Mouse (Mus musculus) liver, embryonic 11.5 days (tissue): ENCODE measurements around the gene 4931422A03Rik. TPM values are rescaled to one million over a fixed set of nuclear protein-coding genes. Genes with fewer than 3 reads are reported as not detected.
A peak's percentile ranks its signal among the peaks of the same experiment; 100 is the strongest.

Source experiments
- ATAC-seq: fragments of 200-750 bp; cut with Nextera tagmentation; replicated peaks from 2 replicates; pipeline ENCODE4 v1.8.0; 2017; ENCODE audit warnings: moderate number of reproducible peaks, mild to moderate bottlenecking, moderate TSS enrichment, moderate library complexity; ENCODE audit not compliant: low FRiP score
- DNase-seq: peaks from one replicate; pipeline ENCODE4 v3.0.0-alpha.2; 2017; ENCODE audit warnings: low spot score
- H3K27ac ChIP-seq: fragments of 300-500 bp; sonication (generic); 2 replicates; pipeline ENCODE4 v1.5.1; 2014; ENCODE audit warnings: mild to moderate bottlenecking, low read depth, low read length, control low read depth
- H3K27me3 ChIP-seq: fragments of 300-500 bp; sonication (generic); replicated peaks from 2 replicates; pipeline ENCODE4 v1.6.1; 2014; ENCODE audit warnings: low read length, mixed read lengths; ENCODE audit not compliant: control insufficient read depth, insufficient read depth
- H3K36me3 ChIP-seq: fragments of 300-500 bp; sonication (generic); 2 replicates; pipeline ENCODE4 v1.6.1; 2014; ENCODE audit warnings: mild to moderate bottlenecking, low read length, moderate library complexity, mixed read lengths; ENCODE audit not compliant: control insufficient read depth, insufficient read depth
- H3K4me1 ChIP-seq: fragments of 300-500 bp; sonication (generic); replicated peaks from 2 replicates; pipeline ENCODE4 v1.6.1; 2014; ENCODE audit warnings: low read length, mixed read lengths; ENCODE audit not compliant: control insufficient read depth, insufficient read depth
- H3K4me2 ChIP-seq: fragments of 300-500 bp; sonication (generic); 2 replicates; pipeline ENCODE4 v1.6.1; 2014; ENCODE audit warnings: mild to moderate bottlenecking, control low read depth, moderate library complexity
- H3K4me3 ChIP-seq: fragments of 300-500 bp; sonication (generic); 2 replicates; pipeline ENCODE4 v1.5.1; 2014; ENCODE audit warnings: low read depth, low read length, control low read depth
- H3K9ac ChIP-seq: fragments of 300-500 bp; sonication (generic); 2 replicates; pipeline ENCODE4 v1.6.1; 2014; ENCODE audit warnings: low read depth, low read length, control low read depth
- H3K9me3 ChIP-seq: fragments of 300-500 bp; sonication (generic); 2 replicates; pipeline ENCODE4 v1.6.1; 2016; ENCODE audit warnings: low read length, inconsistent platforms, mixed read lengths; ENCODE audit not compliant: control insufficient read depth
- WGBS: fragments of 180-500 bp; shearing (Covaris S2); extraction: QIAGEN DNeasy Blood & Tissue Kit; methylation state at CpG from one replicate; pipeline ENCODE4 v1.1.7; 2014; 5-methylcytosine and 5-hydroxymethylcytosine counted together
- polyA plus RNA-seq: library from polyadenylated mRNA; unstranded; fragments of >200 nt; fragmentation: Nextera tagmentation; extraction: Ambion mirVana; gene quantifications from 2 replicates; pipeline ENCODE4 v1.2.1, GENCODE M21; 2014

Gene 4931422A03Rik
- polyA plus RNA-seq, 1 experiment from 2014 or later: 3.2 TPM

GRCm38 (mm10) chr2:103958634-103959033, 69.5 kb downstream of the 4931422A03Rik start:
- Histone ChIP-seq H3K36me3 (no peaks in the 10 kb centered on the region; the same call in 1 of the 2 replicates), H3K4me3 (peak overlapping the region; percentile 57), H3K27ac (peak overlapping the region; percentile 86), H3K9me3 (no peaks in the 10 kb centered on the region), H3K27me3 (no peaks in the 10 kb centered on the region), H3K9ac (peak overlapping the region; percentile 79), H3K4me2 (peak overlapping the region; percentile 70), H3K4me1 (peaks cover 28% of the 10 kb centered on the region)
- WGBS: 42% methylated on average over 3 of the region's 3 CpGs
- DNase-seq (no peak), ATAC-seq (no peak)

GRCm38 (mm10) chr2:103957649-103958546, 70.3 kb downstream of the 4931422A03Rik start, which contains the start of gene Lmo2:
Lmo2 (plus strand) TSS chr2:103957986.
- Histone ChIP-seq H3K27ac (peak within 1 kb of the TSS; percentile 86), H3K27me3 (no peaks in the 10 kb centered on the region), H3K4me3 (peak within 1 kb of the TSS; percentile 57), H3K36me3 (no peaks in the 10 kb centered on the region; the same call in 1 of the 2 replicates), H3K4me1 (peaks cover 28% of the 10 kb centered on the region), H3K9ac (peak within 1 kb of the TSS; percentile 79), H3K4me2 (peak within 1 kb of the TSS; percentile 70), H3K9me3 (no peaks in the 10 kb centered on the region)
- WGBS: 15% methylated on average over 10 of the region's 10 CpGs
- DNase-seq (no peak), ATAC-seq (peak; percentile 77)

GRCm38 (mm10) chr2:103956867-103957266, 71.3 kb downstream of the 4931422A03Rik start:
- H3K4me1 ChIP-seq: peaks cover 24% of the 10 kb centered on the region
- H3K27me3 ChIP-seq: no peaks in the 10 kb centered on the region
- no peaks in the 10 kb centered on the region for H3K9me3 ChIP-seq
- H3K9ac ChIP-seq: peak overlapping the region; percentile 79
- H3K27ac ChIP-seq: peak overlapping the region; percentile 86
- H3K36me3 ChIP-seq: no peaks in the 10 kb centered on the region
- H3K4me2 ChIP-seq: peak overlapping the region; percentile 70
- peak; percentile 53 for DNase-seq
- peak; percentile 86 for ATAC-seq
- WGBS: 42% methylated on average over 6 of the region's 6 CpGs
- H3K4me3 ChIP-seq: peak overlapping the region; percentile 57

GRCm38 (mm10) chr2:103955714-103956113, 72.4 kb downstream of the 4931422A03Rik start:
- ATAC-seq (no peak), DNase-seq (no peak)
- WGBS: 51% methylated on average over 3 of the region's 3 CpGs
- H3K36me3 ChIP-seq: no peaks in the 10 kb centered on the region
- H3K27ac ChIP-seq: peak overlapping the region; percentile 86
- peaks cover 16% of the 10 kb centered on the region for H3K4me1 ChIP-seq
- no peak overlapping the region for H3K4me3 ChIP-seq
- H3K4me2 ChIP-seq: no peak overlapping the region; the same call in 1 of the 2 replicates
- peak overlapping the region; percentile 47 for H3K9ac ChIP-seq
- H3K9me3 ChIP-seq: no peaks in the 10 kb centered on the region
- no peaks in the 10 kb centered on the region; the same call in 1 of the 2 replicates for H3K27me3 ChIP-seq

- WGBS: 90% methylated on average over 6 of the region's 6 CpGs
- DNase-seq: no peak
Observed at GRCm38 (mm10) chr2:103953050-103953835, 74.9 kb downstream of the 4931422A03Rik start.

GRCm38 (mm10) chr2:103947982-103948655, 80.0 kb downstream of the 4931422A03Rik start:
- WGBS: 67% methylated on average over 8 of the region's 8 CpGs
- Histone ChIP-seq H3K9ac (0 out of 2 replicates have a peak overlapping the region, but pooled peaks have one; percentile 14), H3K9me3 (no peaks in the 10 kb centered on the region), H3K4me2 (no peak overlapping the region), H3K36me3 (no peaks in the 10 kb centered on the region), H3K4me1 (peaks cover 13% of the 10 kb centered on the region), H3K27me3 (no peaks in the 10 kb centered on the region; the same call in none of the 2 replicates), H3K27ac (no peak overlapping the region), H3K4me3 (no peak overlapping the region)
- DNase-seq: no peak
- no peak for ATAC-seq

More at GRCm38 (mm10) chr2:103953050-103953835, 74.9 kb downstream of the 4931422A03Rik start:
- Histone ChIP-seq H3K36me3 (no peaks in the 10 kb centered on the region), H3K4me3 (no peak overlapping the region), H3K27me3 (no peaks in the 10 kb centered on the region; the same call in 1 of the 2 replicates), H3K27ac (no peak overlapping the region), H3K9me3 (no peaks in the 10 kb centered on the region), H3K9ac (no peak overlapping the region), H3K4me1 (peaks cover 16% of the 10 kb centered on the region), H3K4me2 (no peak overlapping the region)
- no peak for ATAC-seq

- WGBS: 63% methylated on average over 8 of the region's 8 CpGs
- no peak overlapping the region for H3K4me2 ChIP-seq
- no peaks in the 10 kb centered on the region for H3K9me3 ChIP-seq
- no peaks in the 10 kb centered on the region; the same call in none of the 2 replicates for H3K27me3 ChIP-seq
- no peak overlapping the region for H3K27ac ChIP-seq
- H3K36me3 ChIP-seq: no peaks in the 10 kb centered on the region
- ATAC-seq (no peak), DNase-seq (no peak)
- no peak overlapping the region for H3K9ac ChIP-seq
- H3K4me1 ChIP-seq: peaks cover 13% of the 10 kb centered on the region
- H3K4me3 ChIP-seq: no peak overlapping the region
Observed at GRCm38 (mm10) chr2:103946892-103947291, 81.3 kb downstream of the 4931422A03Rik start.

- Histone ChIP-seq H3K9me3 (no peaks in the 10 kb centered on the region), H3K27ac (no peak overlapping the region), H3K4me1 (peaks cover 13% of the 10 kb centered on the region), H3K4me2 (peak overlapping the region; percentile 31), H3K9ac (no peak overlapping the region), H3K27me3 (no peaks in the 10 kb centered on the region; the same call in 1 of the 2 replicates), H3K4me3 (no peak overlapping the region), H3K36me3 (no peaks in the 10 kb centered on the region)
- ATAC-seq: no peak
- 44% methylated on average over 5 of the region's 5 CpGs for WGBS
- DNase-seq: no peak
Observed at GRCm38 (mm10) chr2:103945571-103946092, 82.5 kb downstream of the 4931422A03Rik start.
